Mouse (Mus musculus) layer of hippocampus, adult 8-10 months (tissue): Measurements from ENCODE around the gene Spem1. TPM values are rescaled to one million over a fixed set of nuclear protein-coding genes. Genes with fewer than 3 reads are reported as not detected.
A peak's percentile ranks its signal among the peaks of the same experiment; 100 is the strongest.

Source experiments
- DNase-seq, 2 experiments: peaks; one replicate each; pipeline ENCODE4 v3.0.0; 2022; ENCODE audit warnings: low spot score in 2 of 2
- total RNA-seq, 4 experiments: library from RNA; stranded (reverse); gene quantifications; 2 replicates each; pipeline ENCODE4 v1.2.4; 2022

Gene Spem1
- total RNA-seq, 4 experiments from 2014 or later = 0.31 to 0.75 TPM; not detected in 2

GRCm38 (mm10) chr11:69836703-69837576 is 15.0 kb upstream of the Spem1 start:
- DNase-seq = peak; percentile 31 to 37

GRCm38 (mm10) chr11:69835966-69836335 is 14.0 kb upstream of the Spem1 start:
- DNase-seq = no peak

- no peak for DNase-seq
These were observed 13.5 kb upstream of the Spem1 start for GRCm38 (mm10) chr11:69835326-69835965.

GRCm38 (mm10) chr11:69834001-69834549 is 12.1 kb upstream of the Spem1 start:
- DNase-seq = no peak

- DNase-seq = no peak
These were observed 11.6 kb upstream of the Spem1 start for GRCm38 (mm10) chr11:69833554-69833953.

- DNase-seq = no peak
These were observed 6.9 kb upstream of the Spem1 start for GRCm38 (mm10) chr11:69828832-69829231.

- no peak for DNase-seq
These were observed 1.5 kb upstream of the Spem1 start for GRCm38 (mm10) chr11:69823456-69823855.

GRCm38 (mm10) chr11:69818871-69819270 is 3.1 kb downstream of the Spem1 start:
- no peak for DNase-seq

- no peak for DNase-seq
These were observed 3.6 kb downstream of the Spem1 start, which contains the start of gene Spem2 for GRCm38 (mm10) chr11:69818365-69818764. Gene Spem2, minus strand, starts transcription at chr11:69818465.

- DNase-seq = no peak
These were observed 5.5 kb downstream of the Spem1 start for GRCm38 (mm10) chr11:69816520-69816919.

GRCm38 (mm10) chr11:69815155-69815554 is 6.8 kb downstream of the Spem1 start, which contains the start of gene Gm39566:
Gene Gm39566, minus strand, starts transcription at chr11:69815298.
- DNase-seq = no peak

- no peak for DNase-seq
These were observed 11.7 kb downstream of the Spem1 start for GRCm38 (mm10) chr11:69810280-69810679.

GRCm38 (mm10) chr11:69807641-69808040 is 14.3 kb downstream of the Spem1 start:
- DNase-seq = no peak

- DNase-seq = no peak
These were observed 15.6 kb downstream of the Spem1 start for GRCm38 (mm10) chr11:69806378-69806777.

- DNase-seq = no peak
These were observed 16.7 kb downstream of the Spem1 start, which contains the start of gene Tmem102 for GRCm38 (mm10) chr11:69804972-69805909. Gene Tmem102, minus strand, starts transcription at chr11:69805624.

- no peak for DNase-seq
These were observed 17.4 kb downstream of the Spem1 start for GRCm38 (mm10) chr11:69804652-69804940.

GRCm38 (mm10) chr11:69803786-69804651 is 18.0 kb downstream of the Spem1 start:
- peak in 1 of 2 experiments; percentile 60 for DNase-seq

GRCm38 (mm10) chr11:69803328-69803727 is 18.7 kb downstream of the Spem1 start:
- no peak for DNase-seq

GRCm38 (mm10) chr11:69802648-69803105 is 19.3 kb downstream of the Spem1 start:
- peak; percentile 53 to 66 for DNase-seq

- DNase-seq = no peak
These were observed 20.5 kb downstream of the Spem1 start, which contains the start of gene Fgf11 for GRCm38 (mm10) chr11:69801379-69801977. Gene Fgf11, minus strand, starts transcription at chr11:69801857.
